Mouse (Mus musculus): ENCODE measurements at regions not wholly inside any gene's neighbourhood (a gene's known extent, or its start where the extent isn't known, plus 50 kb on each side); places are given as distances from the start of the nearest gene placed in this dataset.
"Not testable (repeated sequence)": the region's sequence is repeated elsewhere in the genome, so short reads cannot be mapped to it uniquely, and the experiment has no call there.

DNA sequence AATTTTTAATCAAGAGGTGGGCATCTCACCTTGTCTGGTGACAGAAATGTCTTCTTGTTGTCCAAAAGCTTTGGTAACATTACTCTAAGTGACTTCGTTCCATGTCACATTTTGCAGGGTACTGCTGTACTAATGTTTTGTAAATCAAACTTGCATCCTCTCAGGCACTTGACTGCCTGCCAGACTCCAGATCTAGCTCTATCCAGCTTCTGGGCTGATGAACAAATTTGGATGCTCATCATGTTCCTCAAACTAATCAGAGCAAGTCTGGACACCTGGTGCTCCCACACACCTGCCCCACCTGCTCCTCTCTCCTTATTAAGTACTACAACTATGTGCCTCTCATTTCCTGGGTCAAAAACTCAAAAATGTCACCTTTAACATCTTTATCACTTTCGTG, 126.1 kb downstream of the Fasl start:
- no peak overlapping the region for H3K9ac ChIP-seq (ENCODE audit: insufficient read depth, low read depth, low read length, poor library complexity, severe bottlenecking)
- H3K4me1 ChIP-seq (ENCODE audit: control insufficient read depth in 2 of 2, insufficient read depth in 2 of 2, low read length in 2 of 2, poor library complexity in 1 of 2): no peaks in the 10 kb centered on the region
- TF ChIP-seq CHD2 (IDR thresholded peaks at IDR 0.05; ENCODE audit: low read depth, low read length) (no peak), HCFC1 (IDR thresholded peaks at IDR 0.05; ENCODE audit: borderline replicate concordance, insufficient read depth, low read length) (no peak), ZC3H11A (IDR thresholded peaks at IDR 0.05; ENCODE audit: borderline replicate concordance, low read depth, low read length) (no peak), ZNF384 (IDR thresholded peaks at IDR 0.05; ENCODE audit: low read depth, low read length) (no peak), MAFK (IDR thresholded peaks at IDR 0.05; ENCODE audit: insufficient read depth, low read depth, low read length) (no peak)
- H3K27ac ChIP-seq (ENCODE audit: insufficient read depth, low read depth, low read length, poor library complexity, severe bottlenecking): no peak overlapping the region
- no peak overlapping the region for H3K4me3 ChIP-seq (ENCODE audit: insufficient read depth in 1 of 2, low read depth in 1 of 2, low read length in 2 of 2, poor library complexity in 1 of 2, severe bottlenecking in 1 of 2)
- no peak for DNase-seq (ENCODE audit: low read depth, low spot score)
- in situ Hi-C loops (cut with MboI; ENCODE audit: low sequenced_read_pairs in 2 of 2, unreplicated experiment in 2 of 2): no loop called here
- no peaks in the 10 kb centered on the region for H3K9me3 ChIP-seq (ENCODE audit: control insufficient read depth, insufficient read depth, low read depth, low read length)
- H3K36me3 ChIP-seq (ENCODE audit: control insufficient read depth, insufficient read depth, low read length, poor library complexity, severe bottlenecking): no peaks in the 10 kb centered on the region

DNA sequence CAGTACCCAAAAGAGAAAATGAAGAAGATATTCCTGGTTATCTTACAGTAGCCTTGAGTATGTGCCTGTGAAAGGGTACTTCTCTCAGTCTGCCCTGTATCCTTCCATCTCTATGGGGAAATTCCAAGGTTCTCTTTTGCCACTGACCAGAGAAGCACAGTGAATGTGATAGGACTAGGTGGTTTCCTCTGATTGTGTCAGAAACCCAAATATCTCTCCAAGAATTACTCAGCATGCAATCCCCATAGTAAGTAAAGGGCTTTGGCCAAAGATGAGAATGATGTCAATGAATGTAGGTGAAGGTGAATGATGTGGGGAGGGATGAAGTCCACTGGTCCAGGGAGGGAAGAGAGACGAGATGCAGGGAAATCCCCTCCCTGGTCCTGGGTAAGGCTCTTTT, 130.8 kb downstream of the Fasl start:
- in situ Hi-C loops (cut with MboI; ENCODE audit: low sequenced_read_pairs in 2 of 2, unreplicated experiment in 2 of 2): no loop called here
- no peak overlapping the region for H3K4me3 ChIP-seq (ENCODE audit: insufficient read depth in 1 of 2, low read depth in 1 of 2, low read length in 2 of 2, poor library complexity in 1 of 2, severe bottlenecking in 1 of 2)

GRCm38 (mm10) chr1:161649387-161649786, 138.9 kb downstream of the Fasl start:
- no peak overlapping the region for H3K9ac ChIP-seq (ENCODE audit: insufficient read depth, low read depth, low read length, poor library complexity, severe bottlenecking)
- no peak overlapping the region for H3K27ac ChIP-seq (ENCODE audit: insufficient read depth, low read depth, low read length, poor library complexity, severe bottlenecking)
- H3K4me3 ChIP-seq (ENCODE audit: insufficient read depth in 1 of 2, low read depth in 1 of 2, low read length in 2 of 2, poor library complexity in 1 of 2, severe bottlenecking in 1 of 2): no peak overlapping the region
- in situ Hi-C loops (cut with MboI; ENCODE audit: low sequenced_read_pairs in 2 of 2, unreplicated experiment in 2 of 2): no loop called here
- H3K36me3 ChIP-seq (ENCODE audit: control insufficient read depth, insufficient read depth, low read length, poor library complexity, severe bottlenecking): no peaks in the 10 kb centered on the region
- no peaks in the 10 kb centered on the region for H3K4me1 ChIP-seq (ENCODE audit: control insufficient read depth in 2 of 2, insufficient read depth in 2 of 2, low read length in 2 of 2, poor library complexity in 1 of 2)
- no peaks in the 10 kb centered on the region for H3K9me3 ChIP-seq (ENCODE audit: control insufficient read depth, insufficient read depth, low read depth, low read length)
- 0 out of 2 replicates have a peak, but pooled peaks have one; percentile 3 for TF ChIP-seq ZC3H11A (IDR thresholded peaks at IDR 0.05; ENCODE audit: borderline replicate concordance, low read depth, low read length)
- TF ChIP-seq ZNF384 (IDR thresholded peaks at IDR 0.05; ENCODE audit: low read depth, low read length): no peak
- no peak for TF ChIP-seq MAFK (IDR thresholded peaks at IDR 0.05; ENCODE audit: insufficient read depth, low read depth, low read length)
- no peak for TF ChIP-seq HCFC1 (IDR thresholded peaks at IDR 0.05; ENCODE audit: borderline replicate concordance, insufficient read depth, low read length)
- TF ChIP-seq CHD2 (IDR thresholded peaks at IDR 0.05; ENCODE audit: low read depth, low read length): no peak
- DNase-seq (ENCODE audit: low read depth, low spot score): peak; percentile 15

More for the DNA sequence above, 130.8 kb downstream of the Fasl start:
- Histone ChIP-seq H3K4me1 (ENCODE audit: control insufficient read depth in 2 of 2, insufficient read depth in 2 of 2, low read length in 2 of 2, poor library complexity in 1 of 2) (no peaks in the 10 kb centered on the region), H3K27ac (ENCODE audit: insufficient read depth, low read depth, low read length, poor library complexity, severe bottlenecking) (no peak overlapping the region), H3K36me3 (ENCODE audit: control insufficient read depth, insufficient read depth, low read length, poor library complexity, severe bottlenecking) (no peaks in the 10 kb centered on the region), H3K9ac (ENCODE audit: insufficient read depth, low read depth, low read length, poor library complexity, severe bottlenecking) (no peak overlapping the region), H3K9me3 (ENCODE audit: control insufficient read depth, insufficient read depth, low read depth, low read length) (no peaks in the 10 kb centered on the region)
- TF ChIP-seq MAFK (IDR thresholded peaks at IDR 0.05; ENCODE audit: insufficient read depth, low read depth, low read length): no peak
- TF ChIP-seq CHD2 (IDR thresholded peaks at IDR 0.05; ENCODE audit: low read depth, low read length): no peak
- no peak for TF ChIP-seq HCFC1 (IDR thresholded peaks at IDR 0.05; ENCODE audit: borderline replicate concordance, insufficient read depth, low read length)
- no peak for TF ChIP-seq ZC3H11A (IDR thresholded peaks at IDR 0.05; ENCODE audit: borderline replicate concordance, low read depth, low read length)
- no peak for DNase-seq (ENCODE audit: low read depth, low spot score)

DNA sequence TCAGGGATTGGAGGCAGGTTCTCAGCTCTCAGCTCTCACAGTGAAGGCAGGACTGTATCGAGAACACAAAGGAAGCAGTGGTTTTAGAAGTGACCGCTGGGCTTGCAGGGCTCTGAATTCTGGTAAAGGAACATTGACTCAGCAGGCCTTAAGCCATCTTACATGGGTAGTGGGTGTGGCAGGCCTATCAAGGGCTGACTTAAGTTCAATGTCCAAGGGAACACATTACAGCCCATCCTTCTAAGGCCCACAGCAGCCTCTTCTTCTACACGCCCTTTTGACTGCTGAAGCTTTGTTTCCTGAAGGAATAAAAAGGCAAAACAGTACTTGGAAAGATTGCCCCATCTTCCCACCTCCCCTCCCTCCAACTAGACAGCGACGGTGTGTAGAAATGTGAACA, 137.6 kb downstream of the Tnfsf18 start:
- TF ChIP-seq CHD2 (IDR thresholded peaks at IDR 0.05; ENCODE audit: low read depth, low read length) (no peak), HCFC1 (IDR thresholded peaks at IDR 0.05; ENCODE audit: borderline replicate concordance, insufficient read depth, low read length) (no peak), MAFK (IDR thresholded peaks at IDR 0.05; ENCODE audit: insufficient read depth, low read depth, low read length) (no peak), ZNF384 (IDR thresholded peaks at IDR 0.05; ENCODE audit: low read depth, low read length) (no peak), ZC3H11A (IDR thresholded peaks at IDR 0.05; ENCODE audit: borderline replicate concordance, low read depth, low read length) (no peak)
- Histone ChIP-seq H3K4me3 (ENCODE audit: insufficient read depth in 1 of 2, low read depth in 1 of 2, low read length in 2 of 2, poor library complexity in 1 of 2, severe bottlenecking in 1 of 2) (no peak overlapping the region), H3K9me3 (ENCODE audit: control insufficient read depth, insufficient read depth, low read depth, low read length) (no peaks in the 10 kb centered on the region), H3K9ac (ENCODE audit: insufficient read depth, low read depth, low read length, poor library complexity, severe bottlenecking) (no peak overlapping the region), H3K4me1 (ENCODE audit: control insufficient read depth in 2 of 2, insufficient read depth in 2 of 2, low read length in 2 of 2, poor library complexity in 1 of 2) (no peaks in the 10 kb centered on the region), H3K27ac (ENCODE audit: insufficient read depth, low read depth, low read length, poor library complexity, severe bottlenecking) (no peak overlapping the region), H3K36me3 (ENCODE audit: control insufficient read depth, insufficient read depth, low read length, poor library complexity, severe bottlenecking) (no peaks in the 10 kb centered on the region)
- DNase-seq (ENCODE audit: low read depth, low spot score): no peak
- in situ Hi-C loops (cut with MboI; ENCODE audit: low sequenced_read_pairs in 2 of 2, unreplicated experiment in 2 of 2): no loop called here

- H3K9me3 ChIP-seq (ENCODE audit: control insufficient read depth, insufficient read depth, low read depth, low read length): no peaks in the 10 kb centered on the region
- H3K4me3 ChIP-seq (ENCODE audit: insufficient read depth in 1 of 2, low read depth in 1 of 2, low read length in 2 of 2, poor library complexity in 1 of 2, severe bottlenecking in 1 of 2): no peak overlapping the region
- H3K36me3 ChIP-seq (ENCODE audit: control insufficient read depth, insufficient read depth, low read length, poor library complexity, severe bottlenecking): no peaks in the 10 kb centered on the region
- in situ Hi-C loops (cut with MboI; ENCODE audit: low sequenced_read_pairs in 2 of 2, unreplicated experiment in 2 of 2): no loop called here
- no peaks in the 10 kb centered on the region for H3K4me1 ChIP-seq (ENCODE audit: control insufficient read depth in 2 of 2, insufficient read depth in 2 of 2, low read length in 2 of 2, poor library complexity in 1 of 2)
- TF ChIP-seq ZC3H11A (IDR thresholded peaks at IDR 0.05; ENCODE audit: borderline replicate concordance, low read depth, low read length): no peak
- no peak for TF ChIP-seq ZNF384 (IDR thresholded peaks at IDR 0.05; ENCODE audit: low read depth, low read length)
- no peak for TF ChIP-seq CHD2 (IDR thresholded peaks at IDR 0.05; ENCODE audit: low read depth, low read length)
- TF ChIP-seq HCFC1 (IDR thresholded peaks at IDR 0.05; ENCODE audit: borderline replicate concordance, insufficient read depth, low read length): no peak
- TF ChIP-seq MAFK (IDR thresholded peaks at IDR 0.05; ENCODE audit: insufficient read depth, low read depth, low read length): no peak
- H3K9ac ChIP-seq (ENCODE audit: insufficient read depth, low read depth, low read length, poor library complexity, severe bottlenecking): no peak overlapping the region
- H3K27ac ChIP-seq (ENCODE audit: insufficient read depth, low read depth, low read length, poor library complexity, severe bottlenecking): no peak overlapping the region
- no peak for DNase-seq (ENCODE audit: low read depth, low spot score)
Observed at GRCm38 (mm10) chr1:161621291-161621690, 126.8 kb downstream of the Tnfsf18 start.

GRCm38 (mm10) chr1:161614091-161614490, 119.6 kb downstream of the Tnfsf18 start:
- H3K4me1 ChIP-seq (ENCODE audit: control insufficient read depth in 2 of 2, insufficient read depth in 2 of 2, low read length in 2 of 2, poor library complexity in 1 of 2); H3K9ac ChIP-seq (ENCODE audit: insufficient read depth, low read depth, low read length, poor library complexity, severe bottlenecking); H3K27ac ChIP-seq (ENCODE audit: insufficient read depth, low read depth, low read length, poor library complexity, severe bottlenecking); DNase-seq (ENCODE audit: low read depth, low spot score); H3K9me3 ChIP-seq (ENCODE audit: control insufficient read depth, insufficient read depth, low read depth, low read length); in situ Hi-C loops (cut with MboI; ENCODE audit: low sequenced_read_pairs in 2 of 2, unreplicated experiment in 2 of 2); H3K36me3 ChIP-seq (ENCODE audit: control insufficient read depth, insufficient read depth, low read length, poor library complexity, severe bottlenecking): not testable (repeated sequence)
- H3K4me3 ChIP-seq (ENCODE audit: insufficient read depth in 1 of 2, low read depth in 1 of 2, low read length in 2 of 2, poor library complexity in 1 of 2, severe bottlenecking in 1 of 2): peak overlapping the region in 1 of 2 experiments; percentile 42; a peak in 2 of 4 replicates

GRCm38 (mm10) chr1:161613658-161614057, 119.2 kb downstream of the Tnfsf18 start:
- H3K4me1 ChIP-seq (ENCODE audit: control insufficient read depth in 2 of 2, insufficient read depth in 2 of 2, low read length in 2 of 2, poor library complexity in 1 of 2); H3K36me3 ChIP-seq (ENCODE audit: control insufficient read depth, insufficient read depth, low read length, poor library complexity, severe bottlenecking); H3K9me3 ChIP-seq (ENCODE audit: control insufficient read depth, insufficient read depth, low read depth, low read length); H3K27ac ChIP-seq (ENCODE audit: insufficient read depth, low read depth, low read length, poor library complexity, severe bottlenecking); DNase-seq (ENCODE audit: low read depth, low spot score); in situ Hi-C loops (cut with MboI; ENCODE audit: low sequenced_read_pairs in 2 of 2, unreplicated experiment in 2 of 2); H3K9ac ChIP-seq (ENCODE audit: insufficient read depth, low read depth, low read length, poor library complexity, severe bottlenecking): not testable (repeated sequence)
- peak overlapping the region in 1 of 2 experiments; percentile 42; a peak in 2 of 4 replicates for H3K4me3 ChIP-seq (ENCODE audit: insufficient read depth in 1 of 2, low read depth in 1 of 2, low read length in 2 of 2, poor library complexity in 1 of 2, severe bottlenecking in 1 of 2)

Data from ES-E14 (cell line).